Mouse (Mus musculus): ENCODE measurements at regions not wholly inside any gene's neighbourhood (a gene's known extent, or its start where the extent isn't known, plus 50 kb on each side); places are given as distances from the start of the nearest gene placed in this dataset.

- TF ChIP-seq CTCF (IDR thresholded peaks at IDR 0.05; ENCODE audit: borderline replicate concordance, extremely low read depth, insufficient read depth, insufficient read length) (no peak), POLR2A (IDR thresholded peaks at IDR 0.05; ENCODE audit: borderline replicate concordance, extremely low read depth, insufficient read depth, insufficient read length, poor library complexity, severe bottlenecking) (no peak)
- DNase-seq (ENCODE audit: low read depth), result no peak
Measured at GRCm38 (mm10) chr4:105469300-105469821, 312.2 kb downstream of the Plpp3 start.

DNA sequence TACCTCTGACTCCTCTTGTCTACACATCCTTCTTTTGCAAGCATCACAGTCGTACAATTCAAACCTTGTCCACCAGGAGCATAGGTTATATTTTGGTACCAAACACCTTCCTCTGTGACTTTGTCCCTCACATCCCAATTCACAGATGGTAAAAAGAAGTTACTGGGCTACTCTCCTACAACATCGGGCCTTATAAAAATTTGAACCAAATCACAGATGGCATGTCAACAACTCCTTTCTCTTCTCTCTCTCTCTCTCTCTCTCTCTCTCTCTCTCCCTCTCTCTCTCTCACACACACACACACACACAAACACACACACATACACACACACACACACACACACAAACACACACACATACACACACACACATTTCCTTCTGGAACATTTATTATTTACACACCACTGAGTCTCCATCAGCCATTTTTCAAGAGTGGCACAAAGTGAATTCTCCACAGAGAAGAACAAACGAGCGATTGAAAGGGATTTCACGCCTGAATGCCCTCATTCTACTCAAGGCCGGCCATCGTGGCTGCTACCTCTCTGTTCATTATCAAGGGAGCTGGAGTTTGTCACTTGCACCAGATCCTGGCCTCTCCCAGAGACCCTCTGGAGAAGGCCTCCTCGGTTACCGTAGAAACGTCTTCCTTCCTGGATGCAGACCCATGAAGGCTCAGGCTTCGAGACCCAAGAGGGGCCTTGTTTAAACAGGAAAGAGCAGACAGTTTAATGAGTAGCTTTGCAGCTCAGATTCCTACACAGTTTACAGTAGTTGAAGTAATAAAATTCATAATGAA, 314.7 kb upstream of the Gm12728 start:
- DNase-seq (ENCODE audit: low read depth), result peak; percentile 98

GRCm38 (mm10) chr4:105476332-105476731, 313.3 kb upstream of the Gm12728 start:
- TF ChIP-seq POLR2A (IDR thresholded peaks at IDR 0.05; ENCODE audit: borderline replicate concordance, extremely low read depth, insufficient read depth, insufficient read length, poor library complexity, severe bottlenecking), result no peak
- no peak for TF ChIP-seq CTCF (IDR thresholded peaks at IDR 0.05; ENCODE audit: borderline replicate concordance, extremely low read depth, insufficient read depth, insufficient read length)

More for the DNA sequence above, 314.7 kb upstream of the Gm12728 start:
- TF ChIP-seq CTCF (IDR thresholded peaks at IDR 0.05; ENCODE audit: borderline replicate concordance, extremely low read depth, insufficient read depth, insufficient read length) (no peak), POLR2A (IDR thresholded peaks at IDR 0.05; ENCODE audit: borderline replicate concordance, extremely low read depth, insufficient read depth, insufficient read length, poor library complexity, severe bottlenecking) (no peak)

DNA sequence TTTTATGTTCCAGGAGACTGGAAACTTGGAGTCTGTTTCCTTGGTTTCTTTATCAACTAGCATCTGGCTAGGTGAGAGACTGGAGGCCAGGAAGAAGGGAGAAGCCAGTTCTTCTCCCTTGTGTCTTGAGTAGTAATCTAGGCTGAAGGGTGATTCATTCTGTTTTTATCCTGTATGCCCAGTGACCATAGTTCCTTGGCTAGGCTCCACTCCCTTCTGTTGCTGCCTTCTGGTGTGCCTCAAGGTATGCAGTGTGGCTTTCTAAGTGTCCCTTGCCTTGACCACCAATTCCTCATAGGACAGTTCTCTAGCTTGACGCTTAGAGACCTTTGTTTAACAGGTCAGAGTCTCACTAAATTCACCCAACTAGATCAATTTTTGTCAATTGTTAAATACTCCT, 303.3 kb upstream of the Gm12728 start:
- TF ChIP-seq CTCF (IDR thresholded peaks at IDR 0.05; ENCODE audit: borderline replicate concordance, extremely low read depth, insufficient read depth, insufficient read length), result no peak
- TF ChIP-seq POLR2A (IDR thresholded peaks at IDR 0.05; ENCODE audit: borderline replicate concordance, extremely low read depth, insufficient read depth, insufficient read length, poor library complexity, severe bottlenecking), result no peak
- DNase-seq (ENCODE audit: low read depth), result no peak

More at GRCm38 (mm10) chr4:105476332-105476731, 313.3 kb upstream of the Gm12728 start:
- DNase-seq (ENCODE audit: low read depth), result peak; percentile 80

GRCm38 (mm10) chr4:105496176-105496575, 293.5 kb upstream of the Gm12728 start:
- TF ChIP-seq POLR2A (IDR thresholded peaks at IDR 0.05; ENCODE audit: borderline replicate concordance, extremely low read depth, insufficient read depth, insufficient read length, poor library complexity, severe bottlenecking) (no peak), CTCF (IDR thresholded peaks at IDR 0.05; ENCODE audit: borderline replicate concordance, extremely low read depth, insufficient read depth, insufficient read length) (no peak)

DNA sequence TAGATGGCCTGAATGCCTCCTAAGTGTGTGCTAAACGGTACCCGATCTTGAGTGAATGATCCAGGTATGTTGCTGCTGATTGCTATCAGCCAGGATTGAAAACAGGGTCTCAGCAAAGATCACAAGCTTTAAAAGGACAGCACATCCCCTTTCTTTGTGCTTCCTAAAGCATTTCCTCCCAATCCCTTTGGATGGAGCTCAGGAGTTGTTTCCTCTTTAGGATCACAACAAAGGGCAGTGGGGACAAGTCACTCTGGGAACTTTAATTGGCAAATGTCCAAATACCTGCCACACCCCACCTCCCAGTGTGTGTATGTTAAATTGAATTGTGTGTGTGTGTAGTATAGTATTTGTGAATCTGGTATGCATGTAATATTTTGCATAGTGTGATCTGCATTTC, 283.5 kb upstream of the Gm12728 start:
- TF ChIP-seq POLR2A (IDR thresholded peaks at IDR 0.05; ENCODE audit: borderline replicate concordance, extremely low read depth, insufficient read depth, insufficient read length, poor library complexity, severe bottlenecking) (no peak), CTCF (IDR thresholded peaks at IDR 0.05; ENCODE audit: borderline replicate concordance, extremely low read depth, insufficient read depth, insufficient read length) (no peak)
- no peak for DNase-seq (ENCODE audit: low read depth)

More at GRCm38 (mm10) chr4:105496176-105496575, 293.5 kb upstream of the Gm12728 start:
- DNase-seq (ENCODE audit: low read depth), result no peak

- no peak for TF ChIP-seq CTCF (IDR thresholded peaks at IDR 0.05; ENCODE audit: borderline replicate concordance, extremely low read depth, insufficient read depth, insufficient read length)
- no peak for TF ChIP-seq POLR2A (IDR thresholded peaks at IDR 0.05; ENCODE audit: borderline replicate concordance, extremely low read depth, insufficient read depth, insufficient read length, poor library complexity, severe bottlenecking)
- no peak for DNase-seq (ENCODE audit: low read depth)
Measured at GRCm38 (mm10) chr4:105507221-105507620, 282.4 kb upstream of the Gm12728 start.

GRCm38 (mm10) chr4:105509091-105509490, 280.6 kb upstream of the Gm12728 start:
- DNase-seq (ENCODE audit: low read depth), result no peak
- TF ChIP-seq CTCF (IDR thresholded peaks at IDR 0.05; ENCODE audit: borderline replicate concordance, extremely low read depth, insufficient read depth, insufficient read length) (no peak), POLR2A (IDR thresholded peaks at IDR 0.05; ENCODE audit: borderline replicate concordance, extremely low read depth, insufficient read depth, insufficient read length, poor library complexity, severe bottlenecking) (no peak)

- no peak for TF ChIP-seq POLR2A (IDR thresholded peaks at IDR 0.05; ENCODE audit: borderline replicate concordance, extremely low read depth, insufficient read depth, insufficient read length, poor library complexity, severe bottlenecking)
- TF ChIP-seq CTCF (IDR thresholded peaks at IDR 0.05; ENCODE audit: borderline replicate concordance, extremely low read depth, insufficient read depth, insufficient read length), result no peak
- no peak for DNase-seq (ENCODE audit: low read depth)
Measured at GRCm38 (mm10) chr4:105510406-105510805, 279.3 kb upstream of the Gm12728 start.

GRCm38 (mm10) chr4:105525135-105525534, 264.5 kb upstream of the Gm12728 start:
- TF ChIP-seq CTCF (IDR thresholded peaks at IDR 0.05; ENCODE audit: borderline replicate concordance, extremely low read depth, insufficient read depth, insufficient read length) (no peak), POLR2A (IDR thresholded peaks at IDR 0.05; ENCODE audit: borderline replicate concordance, extremely low read depth, insufficient read depth, insufficient read length, poor library complexity, severe bottlenecking) (no peak)

GRCm38 (mm10) chr4:105526755-105527154, 262.9 kb upstream of the Gm12728 start:
- no peak for TF ChIP-seq POLR2A (IDR thresholded peaks at IDR 0.05; ENCODE audit: borderline replicate concordance, extremely low read depth, insufficient read depth, insufficient read length, poor library complexity, severe bottlenecking)
- TF ChIP-seq CTCF (IDR thresholded peaks at IDR 0.05; ENCODE audit: borderline replicate concordance, extremely low read depth, insufficient read depth, insufficient read length), result no peak
- DNase-seq (ENCODE audit: low read depth), result no peak

More at GRCm38 (mm10) chr4:105525135-105525534, 264.5 kb upstream of the Gm12728 start:
- DNase-seq (ENCODE audit: low read depth), result peak; percentile 4

Measured in brain, embryonic 14.5 days (tissue).